Mouse (Mus musculus) small intestine, adult 2 months (tissue): ENCODE measurements around the gene Sorcs2.

ENCODE experiments used
- CTCF ChIP-seq: fragments of 200-500 bp; IDR thresholded peaks from 2 replicates; pipeline ENCODE4 v1.5.1; 2012; ENCODE audit warnings: low read depth, mild to moderate bottlenecking, control low read depth, inconsistent platforms, low read length, moderate library complexity, mixed read lengths; ENCODE audit not compliant: insufficient replicate concordance, insufficient read length; ENCODE audit errors: extremely low read depth
- POLR2A ChIP-seq: fragments of 200-500 bp; IDR thresholded peaks from 2 replicates; pipeline ENCODE4 v1.6.1; 2012; ENCODE audit warnings: low read depth, mild to moderate bottlenecking, control low read depth, inconsistent platforms, low read length, moderate library complexity

GRCm38 (mm10) chr5:36359535-36360243 is 38.2 kb downstream of the Sorcs2 start:
- TF ChIP-seq POLR2A (no peak), CTCF (no peak)
